Mouse (Mus musculus): Measurements from ENCODE around the gene 3110082I17Rik. TPM values are rescaled to one million over a fixed set of nuclear protein-coding genes. Genes with fewer than 3 reads are reported as not detected.

Gene 3110082I17Rik
- polyA plus RNA-seq, 1 experiment, result 6.2 TPM

- H3K36me3 ChIP-seq (ENCODE audit: control insufficient read depth, insufficient read depth, low read length), result no peaks in the 10 kb centered on the region
- WGBS, result 29% methylated on average over 12 of the region's 12 CpGs
- peak overlapping the region; percentile 64 for H3K27ac ChIP-seq (ENCODE audit: insufficient read depth, low read depth, low read length)
- no peaks in the 10 kb centered on the region for H3K27me3 ChIP-seq (ENCODE audit: control insufficient read depth, insufficient read depth, low read length)
- TF ChIP-seq POLR2A (IDR thresholded peaks at IDR 0.05; ENCODE audit: low read depth, low read length) (no peak), CTCF (IDR thresholded peaks at IDR 0.05; ENCODE audit: extremely low read depth, insufficient read length, insufficient replicate concordance, low read depth, low read length) (peak; percentile 95; the same call in 1 of the 2 replicates)
- H3K4me1 ChIP-seq (ENCODE audit: control insufficient read depth, insufficient read depth, insufficient read length, low read length), result peaks cover 3% of the 10 kb centered on the region; the same call in 1 of the 2 replicates
- H3K4me3 ChIP-seq (ENCODE audit: low read depth, low read length), result no peak overlapping the region
Observed at GRCm38 (mm10) chr5:139364260-139364910, 95.9 kb downstream of the 3110082I17Rik start.

GRCm38 (mm10) chr5:139363858-139364257, 96.5 kb downstream of the 3110082I17Rik start:
- Histone ChIP-seq H3K27ac (ENCODE audit: insufficient read depth, low read depth, low read length) (no peak overlapping the region), H3K27me3 (ENCODE audit: control insufficient read depth, insufficient read depth, low read length) (no peaks in the 10 kb centered on the region), H3K36me3 (ENCODE audit: control insufficient read depth, insufficient read depth, low read length) (no peaks in the 10 kb centered on the region), H3K4me3 (ENCODE audit: low read depth, low read length) (no peak overlapping the region), H3K4me1 (ENCODE audit: control insufficient read depth, insufficient read depth, insufficient read length, low read length) (peaks cover 4% of the 10 kb centered on the region; the same call in 1 of the 2 replicates)
- WGBS, result 34% methylated on average over 7 of the region's 7 CpGs
- TF ChIP-seq CTCF (IDR thresholded peaks at IDR 0.05; ENCODE audit: extremely low read depth, insufficient read length, insufficient replicate concordance, low read depth, low read length) (no peak), POLR2A (IDR thresholded peaks at IDR 0.05; ENCODE audit: low read depth, low read length) (no peak)

- TF ChIP-seq POLR2A (IDR thresholded peaks at IDR 0.05; ENCODE audit: low read depth, low read length) (no peak), CTCF (IDR thresholded peaks at IDR 0.05; ENCODE audit: extremely low read depth, insufficient read length, insufficient replicate concordance, low read depth, low read length) (no peak)
- Histone ChIP-seq H3K27ac (ENCODE audit: insufficient read depth, low read depth, low read length) (no peak overlapping the region), H3K4me1 (ENCODE audit: control insufficient read depth, insufficient read depth, insufficient read length, low read length) (peaks cover 8% of the 10 kb centered on the region), H3K36me3 (ENCODE audit: control insufficient read depth, insufficient read depth, low read length) (no peaks in the 10 kb centered on the region), H3K27me3 (ENCODE audit: control insufficient read depth, insufficient read depth, low read length) (no peaks in the 10 kb centered on the region), H3K4me3 (ENCODE audit: low read depth, low read length) (no peak overlapping the region)
- 42% methylated on average over 5 of the region's 5 CpGs for WGBS
Observed at GRCm38 (mm10) chr5:139359244-139359643, 101.1 kb downstream of the 3110082I17Rik start.

- TF ChIP-seq POLR2A (IDR thresholded peaks at IDR 0.05; ENCODE audit: low read depth, low read length) (no peak), CTCF (IDR thresholded peaks at IDR 0.05; ENCODE audit: extremely low read depth, insufficient read length, insufficient replicate concordance, low read depth, low read length) (peak; percentile 56; the same call in 1 of the 2 replicates)
- Histone ChIP-seq H3K27ac (ENCODE audit: insufficient read depth, low read depth, low read length) (no peak overlapping the region), H3K4me1 (ENCODE audit: control insufficient read depth, insufficient read depth, insufficient read length, low read length) (peaks cover 14% of the 10 kb centered on the region), H3K27me3 (ENCODE audit: control insufficient read depth, insufficient read depth, low read length) (no peaks in the 10 kb centered on the region), H3K4me3 (ENCODE audit: low read depth, low read length) (no peak overlapping the region), H3K36me3 (ENCODE audit: control insufficient read depth, insufficient read depth, low read length) (no peaks in the 10 kb centered on the region)
- WGBS, result 56% methylated on average over 2 of the region's 2 CpGs
Observed at GRCm38 (mm10) chr5:139358653-139359052, 101.7 kb downstream of the 3110082I17Rik start.

GRCm38 (mm10) chr5:139355235-139355772, 105.0 kb downstream of the 3110082I17Rik start:
- Histone ChIP-seq H3K27ac (ENCODE audit: insufficient read depth, low read depth, low read length) (0 out of 2 replicates have a peak overlapping the region, but pooled peaks have one; percentile 10), H3K27me3 (ENCODE audit: control insufficient read depth, insufficient read depth, low read length) (no peaks in the 10 kb centered on the region), H3K36me3 (ENCODE audit: control insufficient read depth, insufficient read depth, low read length) (no peaks in the 10 kb centered on the region), H3K4me3 (ENCODE audit: low read depth, low read length) (no peak overlapping the region), H3K4me1 (ENCODE audit: control insufficient read depth, insufficient read depth, insufficient read length, low read length) (peaks cover 31% of the 10 kb centered on the region)
- WGBS, result 40% methylated on average over 19 of the region's 19 CpGs
- TF ChIP-seq CTCF (IDR thresholded peaks at IDR 0.05; ENCODE audit: extremely low read depth, insufficient read length, insufficient replicate concordance, low read depth, low read length) (peak; percentile 95), POLR2A (IDR thresholded peaks at IDR 0.05; ENCODE audit: low read depth, low read length) (no peak)

GRCm38 (mm10) chr5:139353946-139354345, 106.4 kb downstream of the 3110082I17Rik start:
- H3K4me1 ChIP-seq (ENCODE audit: control insufficient read depth, insufficient read depth, insufficient read length, low read length), result peaks cover 34% of the 10 kb centered on the region
- no peak overlapping the region for H3K4me3 ChIP-seq (ENCODE audit: low read depth, low read length)
- H3K27me3 ChIP-seq (ENCODE audit: control insufficient read depth, insufficient read depth, low read length), result no peaks in the 10 kb centered on the region
- 50% methylated on average over 11 of the region's 11 CpGs for WGBS
- TF ChIP-seq CTCF (IDR thresholded peaks at IDR 0.05; ENCODE audit: extremely low read depth, insufficient read length, insufficient replicate concordance, low read depth, low read length) (no peak), POLR2A (IDR thresholded peaks at IDR 0.05; ENCODE audit: low read depth, low read length) (no peak)
- H3K27ac ChIP-seq (ENCODE audit: insufficient read depth, low read depth, low read length), result no peak overlapping the region
- H3K36me3 ChIP-seq (ENCODE audit: control insufficient read depth, insufficient read depth, low read length), result no peaks in the 10 kb centered on the region

GRCm38 (mm10) chr5:139353496-139353895, 106.8 kb downstream of the 3110082I17Rik start:
- peaks cover 31% of the 10 kb centered on the region for H3K4me1 ChIP-seq (ENCODE audit: control insufficient read depth, insufficient read depth, insufficient read length, low read length)
- WGBS, result 24% methylated on average over 10 of the region's 10 CpGs
- no peaks in the 10 kb centered on the region for H3K36me3 ChIP-seq (ENCODE audit: control insufficient read depth, insufficient read depth, low read length)
- TF ChIP-seq POLR2A (IDR thresholded peaks at IDR 0.05; ENCODE audit: low read depth, low read length) (no peak), CTCF (IDR thresholded peaks at IDR 0.05; ENCODE audit: extremely low read depth, insufficient read length, insufficient replicate concordance, low read depth, low read length) (peak; percentile 78; the same call in 1 of the 2 replicates)
- no peak overlapping the region for H3K4me3 ChIP-seq (ENCODE audit: low read depth, low read length)
- H3K27ac ChIP-seq (ENCODE audit: insufficient read depth, low read depth, low read length), result no peak overlapping the region
- no peaks in the 10 kb centered on the region for H3K27me3 ChIP-seq (ENCODE audit: control insufficient read depth, insufficient read depth, low read length)
